Mouse (Mus musculus) B cell, adult 62 days (primary cell): Measurements from ENCODE around the gene Vamp4. TPM values are rescaled to one million over a fixed set of nuclear protein-coding genes. Genes with fewer than 3 reads are reported as not detected.

Experiments
- total RNA-seq: library from RNA; stranded (reverse); gene quantifications from 4 replicates; pipeline ENCODE4 v1.2.4, GENCODE M21; 2023

The Vamp4 gene
- total RNA-seq, result 59.1 to 64.5 TPM (median 62.8 TPM) in 4 replicates

DNA sequence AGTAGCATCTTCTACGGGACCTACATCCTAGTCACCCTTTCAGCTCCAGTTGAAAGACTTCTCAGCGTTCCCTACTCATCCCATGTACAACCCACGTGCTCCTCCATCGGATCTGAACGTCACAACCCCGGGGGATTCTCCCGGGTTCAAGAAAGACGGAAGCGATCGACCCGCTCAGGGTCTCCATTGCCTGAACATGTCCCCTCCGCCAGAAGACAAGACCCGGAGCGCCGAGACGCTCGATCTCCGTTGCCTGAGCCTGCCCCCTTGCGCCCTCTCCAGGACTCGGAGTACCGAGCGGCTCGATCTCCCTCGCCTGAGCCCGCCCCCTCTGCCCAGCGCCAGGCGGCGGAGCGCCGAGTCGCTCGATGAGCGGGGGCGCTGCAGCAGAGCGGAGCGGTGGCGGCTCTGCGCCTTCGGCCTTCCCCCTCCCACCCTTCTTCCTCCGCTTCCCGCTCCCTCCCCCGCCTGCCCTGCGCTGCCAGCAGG is at the start of gene Vamp4:
Gene Vamp4, plus strand, starts transcription at position 256 of the 489 bp plus-strand sequence.

DNA sequence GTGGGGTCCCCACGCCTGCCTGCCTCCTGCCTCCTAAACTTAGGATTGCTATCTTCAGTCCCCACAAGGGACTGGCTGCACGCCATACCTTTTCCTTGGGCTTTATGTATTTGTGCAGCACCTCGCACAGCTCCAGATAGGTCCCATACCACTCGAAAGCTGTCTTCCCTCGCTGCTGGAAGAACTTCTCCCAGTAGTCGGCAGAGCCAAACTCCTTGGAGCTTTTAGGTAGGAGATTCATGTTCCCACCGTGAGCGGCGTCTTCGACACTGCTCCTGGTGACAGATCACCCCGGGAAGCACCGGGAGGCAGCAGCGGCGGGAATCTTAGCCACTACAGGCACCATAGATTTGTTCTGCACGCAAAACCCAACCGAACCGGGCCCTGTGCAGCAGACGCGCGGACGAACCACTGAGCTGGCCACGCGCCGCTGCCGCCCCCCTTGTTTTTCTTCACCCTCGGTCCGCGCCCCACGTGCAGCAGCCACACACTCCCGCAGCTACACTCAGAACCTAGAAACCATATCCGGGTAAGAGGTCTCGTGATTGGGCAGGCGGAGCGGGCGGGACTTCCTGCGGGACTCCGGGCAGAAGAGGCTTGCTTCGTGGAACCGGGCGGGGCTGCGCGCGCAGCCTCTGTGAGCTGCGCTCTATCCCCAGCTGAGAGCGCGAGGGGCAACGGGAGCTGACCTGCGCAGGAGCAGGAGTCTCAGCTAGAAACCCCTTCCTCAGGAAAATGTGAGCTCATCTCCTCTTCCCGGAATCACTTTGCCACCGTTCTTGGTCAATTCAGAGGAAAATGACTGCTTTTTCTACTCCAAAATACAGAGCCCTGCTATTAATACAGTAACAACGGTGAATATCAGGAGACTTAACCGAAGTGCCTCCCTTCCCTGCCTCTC is 22.0 kb upstream of the Vamp4 start, which contains the start of gene Mettl13:
Gene Mettl13, minus strand, starts transcription at position 536 of the 901 bp plus-strand sequence.

DNA sequence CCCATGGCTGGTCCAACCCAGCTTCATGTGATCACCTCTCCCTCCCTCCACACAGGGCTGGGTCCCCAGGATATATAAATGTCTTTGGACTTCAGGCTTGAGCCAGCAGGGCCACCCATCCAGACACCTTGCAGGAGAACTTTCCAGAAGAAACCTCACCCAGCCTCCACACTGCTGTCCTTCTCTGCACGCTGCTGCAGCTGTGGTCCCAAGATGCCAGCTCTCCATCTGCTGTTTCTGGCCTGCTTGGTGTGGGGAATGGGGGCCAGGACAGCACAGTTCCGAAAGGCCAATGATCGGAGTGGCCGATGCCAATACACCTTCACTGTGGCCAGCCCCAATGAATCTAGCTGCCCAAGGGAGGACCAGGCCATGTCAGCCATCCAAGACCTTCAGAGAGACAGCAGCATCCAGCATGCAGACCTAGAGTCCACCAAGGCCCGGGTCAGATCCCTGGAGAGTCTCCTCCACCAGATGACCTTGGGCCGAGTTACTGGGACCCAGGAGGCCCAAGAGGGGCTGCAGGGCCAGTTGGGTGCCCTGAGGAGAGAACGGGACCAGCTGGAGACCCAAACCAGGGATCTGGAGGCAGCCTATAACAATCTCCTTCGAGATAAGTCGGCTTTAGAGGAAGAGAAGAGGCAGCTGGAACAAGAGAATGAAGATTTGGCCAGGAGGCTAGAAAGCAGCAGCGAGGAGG is 68.9 kb downstream of the Vamp4 start, which contains the start of gene Myoc:
Gene Myoc, plus strand, starts transcription at position 105 of the 700 bp plus-strand sequence.

Other genes with a start within 250 kb of the Vamp4 start
- gene Dnm3, start 92.5 kb upstream of the Vamp4 start, total RNA-seq, result 0.26 to 0.81 TPM (median 0.41 TPM) in 4 replicates
- gene Mettl13, start 22.0 kb upstream of the Vamp4 start, total RNA-seq, result 10.1 to 17.4 TPM (median 11.2 TPM) in 4 replicates
- gene Myoc, start 68.6 kb downstream of the Vamp4 start, total RNA-seq, result not detected in 4 replicates
- 1.2 TPM in 1 of 4 replicates, not detected in the others for gene Myocos, start 87.7 kb downstream of the Vamp4 start, total RNA-seq
- 375 to 397 TPM (median 383 TPM) in 4 replicates for gene Prrc2c, start 170.0 kb downstream of the Vamp4 start, total RNA-seq
- gene Fmo4, start 243.5 kb downstream of the Vamp4 start, total RNA-seq, result not detected in 4 replicates